Mouse (Mus musculus) gastrocnemius, adult 2 months (tissue): ENCODE data around the gene Parp12. TPM values are rescaled to one million over a fixed set of nuclear protein-coding genes. Genes with fewer than 3 reads are reported as not detected.

Experiments used
- DNase-seq: peaks from one replicate; pipeline ENCODE4 v3.0.0; 2022
- H3K27ac ChIP-seq: fragments of 200-600 bp; 2 replicates; pipeline ENCODE4 v1.8.1; 2022; ENCODE audit warnings: mild to moderate bottlenecking
- H3K4me3 ChIP-seq: fragments of 200-600 bp; 2 replicates; pipeline ENCODE4 v1.8.1; 2022; ENCODE audit warnings: mild to moderate bottlenecking, moderate library complexity
- CTCF ChIP-seq: fragments of 200-600 bp; IDR thresholded peaks from 2 replicates; pipeline ENCODE4 v1.8.1; 2022; ENCODE audit warnings: antibody characterized with exemption, mild to moderate bottlenecking, moderate library complexity
- intact Hi-C: fragments of 180-260 bp; cut with DNase I; formaldehyde crosslinking; loops from one replicate; pipeline ENCODE4 v1.15.1; 2025
- total RNA-seq, 2 experiments: library from RNA; stranded (reverse); gene quantifications; 2 replicates each; pipeline ENCODE4 v1.2.3; 2021

The Parp12 gene
- total RNA-seq, 2 experiments from 2014 or later = 3.6 to 4.0 TPM

GRCm38 (mm10) chr6:39054206-39054864 is 63.8 kb downstream of the Parp12 start:
- Histone ChIP-seq H3K4me3 (no peak overlapping the region), H3K27ac (peak overlapping the region; percentile 12; the same call in 1 of the 2 replicates)
- intact Hi-C loops = no loop called here
- TF ChIP-seq CTCF = no peak
- DNase-seq = no peak

- DNase-seq = peak; percentile 64
- no peak for TF ChIP-seq CTCF
- intact Hi-C loops = no loop called here
Measured at GRCm38 (mm10) chr6:39052636-39053035, 65.5 kb downstream of the Parp12 start.

GRCm38 (mm10) chr6:39051799-39052556 is 66.2 kb downstream of the Parp12 start:
- DNase-seq = no peak
- H3K27ac ChIP-seq = peak overlapping the region; percentile 75
- no peak for TF ChIP-seq CTCF
- intact Hi-C loops = no loop called here
- H3K4me3 ChIP-seq = no peak overlapping the region

More at GRCm38 (mm10) chr6:39052636-39053035, 65.5 kb downstream of the Parp12 start:
- H3K4me3 ChIP-seq = no peak overlapping the region
- peak overlapping the region; percentile 75 for H3K27ac ChIP-seq

GRCm38 (mm10) chr6:39050836-39051235 is 67.3 kb downstream of the Parp12 start:
- peak; percentile 51 for DNase-seq
- no peak for TF ChIP-seq CTCF
- intact Hi-C loops = no loop called here
- Histone ChIP-seq H3K27ac (peak overlapping the region; percentile 73), H3K4me3 (no peak overlapping the region)

DNA sequence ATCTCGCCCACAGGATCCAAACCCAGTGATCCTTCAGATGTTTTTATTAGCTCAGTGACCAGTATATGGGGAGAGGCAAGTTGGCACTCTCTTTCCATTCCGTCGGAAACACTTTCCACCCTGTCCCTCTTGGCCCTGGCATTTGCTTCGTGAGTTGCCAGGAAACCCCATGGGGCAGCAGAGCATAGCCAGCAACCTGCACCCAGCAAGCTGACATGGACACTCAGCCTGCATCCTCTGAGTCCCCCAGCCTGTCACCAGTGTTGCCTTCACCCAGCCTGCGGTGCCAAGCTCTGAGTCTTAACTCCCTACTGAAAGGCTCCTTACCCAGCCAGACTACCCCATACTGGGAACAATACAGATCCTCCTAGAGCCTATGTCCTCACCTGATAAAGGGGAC is 69.0 kb downstream of the Parp12 start:
- intact Hi-C loops = no loop called here
- DNase-seq = peak; percentile 58
- H3K4me3 ChIP-seq = no peak overlapping the region
- peak overlapping the region; percentile 38; the same call in 1 of the 2 replicates for H3K27ac ChIP-seq
- TF ChIP-seq CTCF = no peak

DNA sequence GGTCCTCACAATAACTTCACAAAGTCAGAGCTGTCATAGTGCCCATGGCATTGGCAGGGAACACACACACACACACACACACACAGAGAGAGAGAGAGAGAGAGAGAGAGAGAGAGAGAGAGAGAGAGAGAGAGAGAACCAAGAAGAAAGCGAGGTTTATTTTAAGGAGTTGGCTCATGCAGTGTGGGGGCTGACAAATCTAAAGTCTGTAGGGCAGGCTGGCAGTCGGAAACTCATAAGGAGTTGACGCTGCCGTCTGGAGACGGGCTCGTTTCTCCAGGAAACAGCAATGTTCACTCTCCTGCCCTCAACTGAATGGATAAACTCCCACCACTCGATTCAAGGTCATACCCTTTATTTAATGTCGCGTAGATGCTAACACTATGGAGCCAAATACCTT is 77.7 kb downstream of the Parp12 start:
- no peak for DNase-seq
- TF ChIP-seq CTCF = no peak
- H3K27ac ChIP-seq = no peak overlapping the region
- intact Hi-C loops = no loop called here
- H3K4me3 ChIP-seq = no peak overlapping the region

Other genes starting within 250 kb of the Parp12 start
- under 1 TPM; 0.64 to 0.79 TPM for gene Tbxas1, start 242.9 kb downstream of the Parp12 start, total RNA-seq
- 100 to 1,000 TPM in 1 of 2 experiments, 10 to 100 TPM in 1; 56.2 to 120 TPM for gene Hipk2, start 242.2 kb downstream of the Parp12 start, total RNA-seq
- 10 to 100 TPM; 23.6 to 28.2 TPM for gene Kdm7a, start 88.4 kb upstream of the Parp12 start, total RNA-seq